Mouse (Mus musculus) liver, embryonic 14.5 days (tissue): ENCODE results near the gene Zfp653.

ENCODE experiments used
- CTCF ChIP-seq: IDR thresholded peaks from 2 replicates; pipeline ENCODE4 v1.5.1; 2016; ENCODE audit warnings: antibody characterized with exemption, low read depth, control low read depth
- EP300 ChIP-seq: IDR thresholded peaks from 2 replicates; pipeline ENCODE4 v1.6.1; 2016; ENCODE audit warnings: antibody characterized with exemption, low read depth

GRCm38 (mm10) chr9:22085022-22085834, 14.1 kb upstream of the Zfp653 start, which contains the start of gene Ecsit:
- TF ChIP-seq CTCF, result no peak
- no peak for TF ChIP-seq EP300
